Mouse (Mus musculus): ENCODE data around the gene Zcchc12. TPM values are rescaled to one million over a fixed set of nuclear protein-coding genes. Genes with fewer than 3 reads are reported as not detected.
A peak's percentile ranks its signal among the peaks of the same experiment; 100 is the strongest.

The Zcchc12 gene
- polyA plus RNA-seq (2014; fragmentation: Nextera tagmentation; extraction: Ambion mirVana): 19.7 and 21.4 TPM in 2 replicates

DNA sequence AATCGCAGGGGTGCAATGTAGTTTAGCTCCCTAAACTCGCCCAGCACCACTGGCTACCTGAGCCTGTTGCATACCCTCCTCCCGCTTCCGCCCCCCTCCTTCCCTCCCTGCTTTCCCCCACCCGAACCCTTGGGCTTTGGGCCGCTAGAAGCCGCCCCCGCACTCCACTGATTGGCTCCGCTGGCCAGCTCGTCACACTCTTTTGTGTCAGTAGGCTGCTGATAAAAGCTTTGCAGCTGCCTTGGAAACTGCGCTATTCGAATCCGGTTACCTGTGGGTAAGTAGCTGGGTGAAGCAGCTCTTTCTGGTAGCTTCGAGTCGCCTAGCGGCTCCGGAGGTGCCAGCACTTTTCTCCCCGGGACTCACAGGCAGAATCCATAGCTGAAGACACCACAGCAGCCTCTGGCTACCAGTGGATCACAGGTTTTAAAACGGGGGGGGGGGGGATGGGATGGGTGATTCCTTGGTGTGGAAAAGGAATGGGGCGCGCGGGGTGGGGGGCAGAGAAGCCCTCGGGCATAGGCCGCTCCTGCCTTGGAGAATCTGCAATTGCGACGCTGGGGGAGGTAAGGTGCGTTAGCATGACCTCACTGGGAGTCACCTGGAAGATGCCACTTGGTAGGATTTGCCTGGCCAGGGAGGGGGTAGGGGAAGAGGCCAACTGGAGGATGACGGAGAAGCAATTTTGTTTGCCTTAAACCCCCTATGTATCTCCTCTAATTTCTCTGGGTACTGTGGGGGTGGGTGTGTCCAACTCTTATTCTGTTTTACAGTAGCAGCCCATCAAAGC, at the start of gene Zcchc12:
Gene Zcchc12, plus strand, starts transcription at position 169 of the 790 bp plus-strand sequence.
- H3K4me1 ChIP-seq (replicated peaks; ENCODE audit: control insufficient read depth, insufficient read depth, low read length): no peaks in the 10 kb centered on the region
- WGBS: 14% methylated on average over 24 of the region's 28 CpGs
- H3K4me2 ChIP-seq (ENCODE audit: low read length): peak within 1 kb of the TSS; percentile 41
- no peaks in the 10 kb centered on the region for H3K9me3 ChIP-seq (ENCODE audit: control insufficient read depth, low read length)
- 0 out of 2 replicates have a peak, but pooled peaks cover 3% of the 10 kb centered on the region for H3K27me3 ChIP-seq (replicated peaks; ENCODE audit: control insufficient read depth, insufficient read depth, low read length)
- no peak within 1 kb of the TSS for H3K9ac ChIP-seq (ENCODE audit: low read length)
- H3K36me3 ChIP-seq (ENCODE audit: control insufficient read depth, insufficient read depth, low read length): no peaks in the 10 kb centered on the region
- H3K4me3 ChIP-seq (ENCODE audit: low read depth, low read length): peak within 1 kb of the TSS; percentile 21
- DNase-seq (ENCODE audit: low spot score) (no peak), ATAC-seq (replicated peaks; ENCODE audit: low FRiP score, low TSS enrichment, low read depth) (no peak)
- H3K27ac ChIP-seq (ENCODE audit: low read depth): no peak within 1 kb of the TSS

DNA sequence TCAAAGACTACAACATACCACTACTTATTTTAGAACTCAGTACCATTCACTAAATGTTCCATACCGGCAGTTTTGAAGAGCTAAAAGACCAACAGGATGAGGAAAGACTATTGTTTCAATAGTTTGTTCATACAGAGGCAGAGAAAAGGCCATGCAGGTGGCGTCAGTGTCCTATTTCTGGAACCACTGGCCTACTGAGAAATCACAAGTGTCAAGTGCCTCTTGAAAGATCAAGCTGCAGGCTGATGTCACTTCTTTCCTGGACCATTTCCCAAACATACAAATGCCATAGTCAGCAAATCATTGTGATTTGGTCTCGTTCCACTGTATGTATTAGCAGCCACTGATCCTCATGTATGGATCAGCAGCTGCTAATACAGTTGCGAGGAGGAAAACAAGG, 49.0 kb upstream of the Zcchc12 start:
- Histone ChIP-seq H3K36me3 (ENCODE audit: control insufficient read depth, insufficient read depth, low read length) (no peaks in the 10 kb centered on the region), H3K27ac (ENCODE audit: low read depth) (no peak overlapping the region; the same call in 1 of the 2 replicates), H3K9me3 (ENCODE audit: control insufficient read depth, low read length) (no peaks in the 10 kb centered on the region), H3K27me3 (replicated peaks; ENCODE audit: control insufficient read depth, insufficient read depth, low read length) (no peaks in the 10 kb centered on the region), H3K9ac (ENCODE audit: low read length) (no peak overlapping the region), H3K4me3 (ENCODE audit: low read depth, low read length) (no peak overlapping the region), H3K4me1 (replicated peaks; ENCODE audit: control insufficient read depth, insufficient read depth, low read length) (no peaks in the 10 kb centered on the region), H3K4me2 (ENCODE audit: low read length) (no peak overlapping the region)
- DNase-seq (ENCODE audit: low spot score) (no peak), ATAC-seq (replicated peaks; ENCODE audit: low FRiP score, low TSS enrichment, low read depth) (no peak)
- WGBS: 61% methylated on average over 4 of the region's 4 CpGs

DNA sequence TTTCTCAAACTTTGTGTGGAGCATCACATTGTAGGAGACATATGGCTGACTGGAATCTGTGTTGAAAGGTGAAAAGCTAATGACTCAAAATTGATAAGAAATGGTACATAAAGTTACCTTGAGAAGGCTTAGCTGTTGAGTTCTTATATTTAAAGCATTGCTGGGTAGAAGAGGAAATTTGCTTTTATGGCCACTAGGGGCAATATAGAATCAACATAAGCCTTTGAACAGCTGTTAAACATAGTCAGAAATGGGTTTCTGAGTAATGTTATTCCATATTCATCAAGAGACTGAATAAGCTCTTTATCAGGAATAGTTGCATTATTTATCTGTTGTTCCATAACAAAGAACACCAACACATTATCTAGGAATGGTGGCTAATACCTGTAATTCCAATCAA, 45.6 kb upstream of the Zcchc12 start:
- Histone ChIP-seq H3K36me3 (ENCODE audit: control insufficient read depth, insufficient read depth, low read length) (no peaks in the 10 kb centered on the region), H3K9ac (ENCODE audit: low read length) (no peak overlapping the region), H3K9me3 (ENCODE audit: control insufficient read depth, low read length) (no peaks in the 10 kb centered on the region), H3K27ac (ENCODE audit: low read depth) (no peak overlapping the region), H3K4me1 (replicated peaks; ENCODE audit: control insufficient read depth, insufficient read depth, low read length) (no peaks in the 10 kb centered on the region), H3K27me3 (replicated peaks; ENCODE audit: control insufficient read depth, insufficient read depth, low read length) (no peaks in the 10 kb centered on the region), H3K4me3 (ENCODE audit: low read depth, low read length) (no peak overlapping the region), H3K4me2 (ENCODE audit: low read length) (no peak overlapping the region)
- no peak for ATAC-seq (replicated peaks; ENCODE audit: low FRiP score, low TSS enrichment, low read depth)
- DNase-seq (ENCODE audit: low spot score): no peak

GRCm38 (mm10) chrX:36156677-36157076, 39.0 kb upstream of the Zcchc12 start:
- no peaks in the 10 kb centered on the region for H3K9me3 ChIP-seq (ENCODE audit: control insufficient read depth, low read length)
- no peak overlapping the region for H3K27ac ChIP-seq (ENCODE audit: low read depth)
- H3K27me3 ChIP-seq (replicated peaks; ENCODE audit: control insufficient read depth, insufficient read depth, low read length): no peaks in the 10 kb centered on the region
- H3K9ac ChIP-seq (ENCODE audit: low read length): no peak overlapping the region
- DNase-seq (ENCODE audit: low spot score) (no peak), ATAC-seq (replicated peaks; ENCODE audit: low FRiP score, low TSS enrichment, low read depth) (no peak)
- 57% methylated on average over 2 of the region's 2 CpGs for WGBS
- no peak overlapping the region for H3K4me2 ChIP-seq (ENCODE audit: low read length)
- H3K4me1 ChIP-seq (replicated peaks; ENCODE audit: control insufficient read depth, insufficient read depth, low read length): no peaks in the 10 kb centered on the region
- H3K36me3 ChIP-seq (ENCODE audit: control insufficient read depth, insufficient read depth, low read length): no peaks in the 10 kb centered on the region
- no peak overlapping the region for H3K4me3 ChIP-seq (ENCODE audit: low read depth, low read length)

DNA sequence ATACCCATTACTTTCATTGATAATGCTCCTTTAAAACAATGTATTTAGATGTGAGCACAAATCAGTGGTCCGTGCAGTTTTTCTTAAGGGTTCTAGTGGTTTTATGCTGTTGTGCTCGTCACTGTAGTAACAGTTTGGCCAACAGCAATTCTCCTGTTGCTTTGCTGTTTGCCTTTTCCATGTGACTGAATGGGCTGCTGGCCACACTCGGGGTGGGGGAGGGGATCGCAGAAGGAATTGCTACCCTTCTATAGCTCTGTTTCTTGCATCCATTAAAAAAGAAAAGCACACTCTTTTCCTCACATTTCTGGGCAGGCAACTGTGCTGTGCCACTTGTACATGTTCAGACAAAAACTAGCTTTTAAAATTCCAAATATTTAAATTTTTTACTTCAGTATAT, 34.1 kb upstream of the Zcchc12 start:
- Histone ChIP-seq H3K4me2 (ENCODE audit: low read length) (no peak overlapping the region), H3K9me3 (ENCODE audit: control insufficient read depth, low read length) (no peaks in the 10 kb centered on the region), H3K27me3 (replicated peaks; ENCODE audit: control insufficient read depth, insufficient read depth, low read length) (0 out of 2 replicates have a peak, but pooled peaks cover 2% of the 10 kb centered on the region), H3K36me3 (ENCODE audit: control insufficient read depth, insufficient read depth, low read length) (no peaks in the 10 kb centered on the region), H3K27ac (ENCODE audit: low read depth) (no peak overlapping the region), H3K4me1 (replicated peaks; ENCODE audit: control insufficient read depth, insufficient read depth, low read length) (no peaks in the 10 kb centered on the region), H3K9ac (ENCODE audit: low read length) (no peak overlapping the region), H3K4me3 (ENCODE audit: low read depth, low read length) (no peak overlapping the region)
- ATAC-seq (replicated peaks; ENCODE audit: low FRiP score, low TSS enrichment, low read depth) (no peak), DNase-seq (ENCODE audit: low spot score) (no peak)
- WGBS: 41% methylated on average over 4 of the region's 4 CpGs

- no peak overlapping the region for H3K27ac ChIP-seq (ENCODE audit: low read depth)
- H3K9me3 ChIP-seq (ENCODE audit: control insufficient read depth, low read length): no peaks in the 10 kb centered on the region
- H3K4me2 ChIP-seq (ENCODE audit: low read length): no peak overlapping the region
- no peaks in the 10 kb centered on the region for H3K36me3 ChIP-seq (ENCODE audit: control insufficient read depth, insufficient read depth, low read length)
- no peak for DNase-seq (ENCODE audit: low spot score)
- no peak overlapping the region for H3K4me3 ChIP-seq (ENCODE audit: low read depth, low read length)
- no peak overlapping the region for H3K9ac ChIP-seq (ENCODE audit: low read length)
- no peak for ATAC-seq (replicated peaks; ENCODE audit: low FRiP score, low TSS enrichment, low read depth)
- no peaks in the 10 kb centered on the region for H3K27me3 ChIP-seq (replicated peaks; ENCODE audit: control insufficient read depth, insufficient read depth, low read length)
- no peaks in the 10 kb centered on the region for H3K4me1 ChIP-seq (replicated peaks; ENCODE audit: control insufficient read depth, insufficient read depth, low read length)
Observed at GRCm38 (mm10) chrX:36183625-36184024, 12.1 kb upstream of the Zcchc12 start.

GRCm38 (mm10) chrX:36186036-36186435, 9.7 kb upstream of the Zcchc12 start:
- Histone ChIP-seq H3K27ac (ENCODE audit: low read depth) (no peak overlapping the region), H3K4me3 (ENCODE audit: low read depth, low read length) (no peak overlapping the region), H3K27me3 (replicated peaks; ENCODE audit: control insufficient read depth, insufficient read depth, low read length) (no peaks in the 10 kb centered on the region), H3K4me2 (ENCODE audit: low read length) (no peak overlapping the region), H3K9me3 (ENCODE audit: control insufficient read depth, low read length) (no peaks in the 10 kb centered on the region), H3K36me3 (ENCODE audit: control insufficient read depth, insufficient read depth, low read length) (no peaks in the 10 kb centered on the region), H3K9ac (ENCODE audit: low read length) (no peak overlapping the region), H3K4me1 (replicated peaks; ENCODE audit: control insufficient read depth, insufficient read depth, low read length) (no peaks in the 10 kb centered on the region)
- DNase-seq (ENCODE audit: low spot score) (no peak), ATAC-seq (replicated peaks; ENCODE audit: low FRiP score, low TSS enrichment, low read depth) (no peak)
- 68% methylated on average over 5 of the region's 5 CpGs for WGBS

- DNase-seq (ENCODE audit: low spot score): no peak
- 60% methylated on average over 6 of the region's 6 CpGs for WGBS
- H3K4me2 ChIP-seq (ENCODE audit: low read length): no peak overlapping the region
- H3K27me3 ChIP-seq (replicated peaks; ENCODE audit: control insufficient read depth, insufficient read depth, low read length): no peaks in the 10 kb centered on the region
- no peak overlapping the region for H3K9ac ChIP-seq (ENCODE audit: low read length)
- no peaks in the 10 kb centered on the region for H3K9me3 ChIP-seq (ENCODE audit: control insufficient read depth, low read length)
- no peak overlapping the region for H3K4me3 ChIP-seq (ENCODE audit: low read depth, low read length)
- no peaks in the 10 kb centered on the region for H3K4me1 ChIP-seq (replicated peaks; ENCODE audit: control insufficient read depth, insufficient read depth, low read length)
- H3K36me3 ChIP-seq (ENCODE audit: control insufficient read depth, insufficient read depth, low read length): no peaks in the 10 kb centered on the region
- ATAC-seq (replicated peaks; ENCODE audit: low FRiP score, low TSS enrichment, low read depth): no peak
- no peak overlapping the region for H3K27ac ChIP-seq (ENCODE audit: low read depth)
Observed at GRCm38 (mm10) chrX:36186443-36186842, 9.3 kb upstream of the Zcchc12 start.

- ATAC-seq (replicated peaks; ENCODE audit: low FRiP score, low TSS enrichment, low read depth) (no peak), DNase-seq (ENCODE audit: low spot score) (no peak)
- H3K9me3 ChIP-seq (ENCODE audit: control insufficient read depth, low read length): no peaks in the 10 kb centered on the region
- 0 out of 2 replicates have a peak, but pooled peaks cover 3% of the 10 kb centered on the region for H3K27me3 ChIP-seq (replicated peaks; ENCODE audit: control insufficient read depth, insufficient read depth, low read length)
- no peaks in the 10 kb centered on the region for H3K4me1 ChIP-seq (replicated peaks; ENCODE audit: control insufficient read depth, insufficient read depth, low read length)
- H3K9ac ChIP-seq (ENCODE audit: low read length): no peak overlapping the region
- no peak overlapping the region for H3K27ac ChIP-seq (ENCODE audit: low read depth)
- no peak overlapping the region for H3K4me3 ChIP-seq (ENCODE audit: low read depth, low read length)
- no peaks in the 10 kb centered on the region for H3K36me3 ChIP-seq (ENCODE audit: control insufficient read depth, insufficient read depth, low read length)
- WGBS: 29% methylated on average over 6 of the region's 6 CpGs
- no peak overlapping the region for H3K4me2 ChIP-seq (ENCODE audit: low read length)
Observed at GRCm38 (mm10) chrX:36193951-36194350, 1.8 kb upstream of the Zcchc12 start.
